Mouse (Mus musculus) limb, embryonic 13.5 days (tissue): ENCODE measurements around the gene Odf3l1. TPM values are rescaled to one million over a fixed set of nuclear protein-coding genes. Genes with fewer than 3 reads are reported as not detected.

Experiments
- ATAC-seq: fragments of 200-750 bp; cut with Nextera tagmentation; 2 replicates; pipeline ENCODE4 v1.8.0; 2017; ENCODE audit warnings: low read depth, moderate number of reproducible peaks, moderate TSS enrichment; ENCODE audit not compliant: low FRiP score
- H3K27ac ChIP-seq: fragments of 300-500 bp; sonication (generic); 2 replicates; pipeline ENCODE4 v1.5.1; 2015; ENCODE audit warnings: inconsistent platforms, mild to moderate bottlenecking, moderate library complexity
- H3K27me3 ChIP-seq: fragments of 300-500 bp; sonication (generic); 2 replicates; pipeline ENCODE4 v1.6.1; 2015; ENCODE audit warnings: mild to moderate bottlenecking, inconsistent platforms
- H3K36me3 ChIP-seq: fragments of 300-500 bp; sonication (generic); 2 replicates; pipeline ENCODE4 v1.6.1; 2015; ENCODE audit warnings: inconsistent platforms, mild to moderate bottlenecking, moderate library complexity
- H3K4me1 ChIP-seq: fragments of 300-500 bp; sonication (generic); 2 replicates; pipeline ENCODE4 v1.6.1; 2015; ENCODE audit warnings: inconsistent platforms
- H3K4me2 ChIP-seq: fragments of 300-500 bp; sonication (generic); replicated peaks from 2 replicates; pipeline ENCODE4 v1.6.1; 2015; ENCODE audit warnings: inconsistent platforms, mild to moderate bottlenecking, moderate library complexity
- H3K4me3 ChIP-seq: fragments of 300-500 bp; sonication (generic); 2 replicates; pipeline ENCODE4 v1.5.1; 2015; ENCODE audit warnings: moderate library complexity, mild to moderate bottlenecking, inconsistent platforms
- H3K9ac ChIP-seq: fragments of 300-500 bp; sonication (generic); 2 replicates; pipeline ENCODE4 v1.6.1; 2015; ENCODE audit warnings: mild to moderate bottlenecking, inconsistent platforms
- H3K9me3 ChIP-seq: fragments of 300-500 bp; sonication (generic); 2 replicates; pipeline ENCODE4 v1.6.1; 2016; ENCODE audit warnings: inconsistent platforms
- whole genome bisulfite sequencing: fragments of 180-500 bp; shearing (Covaris S2); methylation state at CpG from one replicate; pipeline ENCODE4 v1.1.7; 2015; 5-methylcytosine and 5-hydroxymethylcytosine counted together
- polyA plus RNA-seq: library from polyadenylated mRNA; unstranded; fragments of >200 nt; fragmentation: Nextera tagmentation; extraction: Ambion mirVana; gene quantifications from 2 replicates; pipeline ENCODE4 v1.2.1, GENCODE M21; 2015

Odf3l1 gene
- polyA plus RNA-seq, 1 experiment from 2014 or later: 0.27 TPM

DNA sequence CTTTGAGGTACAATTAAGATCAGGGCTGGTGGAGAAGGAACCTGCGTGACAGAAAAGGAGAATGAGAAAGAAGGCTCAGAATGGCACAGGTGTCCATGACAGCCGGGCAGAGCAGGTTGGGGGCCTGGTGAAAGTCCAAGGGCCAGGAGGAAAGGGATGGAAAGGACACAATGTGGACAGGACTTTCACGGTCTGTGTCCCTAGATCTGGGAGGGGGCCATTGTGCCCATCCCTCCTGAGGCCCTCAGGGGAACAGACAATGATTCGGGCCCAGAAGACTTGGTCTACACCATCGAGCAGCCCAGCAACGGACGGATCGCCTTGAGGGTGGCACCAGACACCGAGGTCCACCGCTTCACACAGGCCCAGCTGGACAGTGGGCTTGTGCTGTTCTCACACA, 27.6 kb upstream of the Odf3l1 start:
- H3K27ac ChIP-seq: no peak overlapping the region
- 83% methylated on average over 10 of the region's 10 CpGs for WGBS
- H3K4me2 ChIP-seq: no peak overlapping the region

GRCm38 (mm10) chr9:56891517-56892011, 27.1 kb upstream of the Odf3l1 start:
- Histone ChIP-seq H3K36me3 (peaks cover 81% of the 10 kb centered on the region), H3K27me3 (peaks cover 3% of the 10 kb centered on the region; the same call in 1 of the 2 replicates), H3K4me1 (peaks cover 14% of the 10 kb centered on the region), H3K27ac (no peak overlapping the region), H3K9ac (peak overlapping the region; percentile 56), H3K9me3 (no peaks in the 10 kb centered on the region), H3K4me3 (no peak overlapping the region), H3K4me2 (peak overlapping the region; percentile 44)
- WGBS: 33% methylated on average over 12 of the region's 12 CpGs
- peak; percentile 45; the same call in 1 of the 2 replicates for ATAC-seq

More for the DNA sequence above, 27.6 kb upstream of the Odf3l1 start:
- H3K9me3 ChIP-seq: no peaks in the 10 kb centered on the region
- no peak for ATAC-seq
- peaks cover 3% of the 10 kb centered on the region; the same call in 1 of the 2 replicates for H3K27me3 ChIP-seq
- H3K9ac ChIP-seq: peak overlapping the region; percentile 56; the same call in 1 of the 2 replicates
- peaks cover 16% of the 10 kb centered on the region for H3K4me1 ChIP-seq
- no peak overlapping the region for H3K4me3 ChIP-seq
- peaks cover 76% of the 10 kb centered on the region for H3K36me3 ChIP-seq

- Histone ChIP-seq H3K27ac (no peak overlapping the region), H3K36me3 (peaks cover 89% of the 10 kb centered on the region), H3K9ac (no peak overlapping the region; the same call in 1 of the 2 replicates), H3K27me3 (peaks cover 3% of the 10 kb centered on the region; the same call in 1 of the 2 replicates), H3K9me3 (no peaks in the 10 kb centered on the region), H3K4me2 (no peak overlapping the region), H3K4me1 (peaks cover 14% of the 10 kb centered on the region), H3K4me3 (no peak overlapping the region)
- WGBS: 69% methylated on average over 11 of the region's 11 CpGs
- no peak for ATAC-seq
Measured at GRCm38 (mm10) chr9:56890522-56891250, 26.2 kb upstream of the Odf3l1 start.

DNA sequence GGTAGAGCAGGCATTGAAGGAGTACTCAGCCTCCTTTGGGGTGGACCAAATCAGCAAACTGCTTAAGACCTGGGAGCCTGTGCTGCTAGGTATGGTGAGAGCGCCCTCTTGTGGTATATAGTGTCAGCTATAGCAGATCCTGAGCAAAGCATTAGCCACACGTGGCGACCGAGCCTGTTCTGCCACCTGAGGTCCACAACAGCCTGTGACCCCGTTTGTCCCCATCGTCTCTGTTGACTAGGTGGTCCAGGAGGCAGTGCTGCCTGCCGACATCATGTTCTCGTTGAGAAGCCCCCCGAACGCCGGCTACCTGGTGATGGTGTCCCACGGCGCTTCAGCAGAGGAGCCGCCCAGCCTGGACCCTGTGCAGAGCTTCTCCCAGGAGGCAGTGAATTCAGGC, 25.3 kb upstream of the Odf3l1 start:
- H3K9me3 ChIP-seq: no peaks in the 10 kb centered on the region
- no peak overlapping the region for H3K27ac ChIP-seq
- peak overlapping the region; percentile 45; the same call in 1 of the 2 replicates for H3K9ac ChIP-seq
- H3K4me1 ChIP-seq: peaks cover 14% of the 10 kb centered on the region
- peaks cover 3% of the 10 kb centered on the region; the same call in 1 of the 2 replicates for H3K27me3 ChIP-seq
- ATAC-seq: peak; percentile 68
- H3K4me3 ChIP-seq: no peak overlapping the region
- 7% methylated on average over 14 of the region's 14 CpGs for WGBS
- peak overlapping the region; percentile 50 for H3K4me2 ChIP-seq
- peaks cover 89% of the 10 kb centered on the region for H3K36me3 ChIP-seq

- no peak overlapping the region for H3K4me2 ChIP-seq
- no peak overlapping the region for H3K4me3 ChIP-seq
- H3K9ac ChIP-seq: no peak overlapping the region
- no peaks in the 10 kb centered on the region for H3K9me3 ChIP-seq
- no peak overlapping the region for H3K27ac ChIP-seq
- 94% methylated on average over 16 of the region's 16 CpGs for WGBS
- peaks cover 3% of the 10 kb centered on the region; the same call in 1 of the 2 replicates for H3K27me3 ChIP-seq
- no peak for ATAC-seq
- peaks cover 19% of the 10 kb centered on the region for H3K4me1 ChIP-seq
- peaks cover 81% of the 10 kb centered on the region for H3K36me3 ChIP-seq
Measured at GRCm38 (mm10) chr9:56887581-56887980, 23.1 kb upstream of the Odf3l1 start.

DNA sequence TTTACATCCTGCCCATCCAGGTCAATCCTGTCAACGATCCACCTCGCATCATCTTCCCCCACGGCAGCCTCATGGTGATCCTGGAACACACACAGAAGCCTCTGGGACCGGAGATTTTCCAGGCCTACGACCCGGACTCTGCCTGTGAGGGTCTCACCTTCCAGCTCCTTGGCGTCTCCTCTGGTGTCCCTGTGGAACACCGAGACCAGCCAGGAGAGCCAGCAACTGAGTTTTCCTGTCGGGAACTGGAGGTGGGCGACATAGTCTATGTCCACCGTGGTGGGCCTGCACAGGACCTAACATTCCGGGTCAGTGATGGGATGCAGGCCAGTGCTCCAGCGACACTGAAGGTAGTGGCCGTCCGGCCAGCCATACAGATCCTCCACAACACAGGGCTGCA, 22.1 kb upstream of the Odf3l1 start:
- Histone ChIP-seq H3K9ac (no peak overlapping the region), H3K4me3 (no peak overlapping the region), H3K36me3 (peaks cover 72% of the 10 kb centered on the region), H3K27ac (no peak overlapping the region), H3K9me3 (no peaks in the 10 kb centered on the region), H3K27me3 (peaks cover 3% of the 10 kb centered on the region; the same call in 1 of the 2 replicates), H3K4me2 (no peak overlapping the region), H3K4me1 (peaks cover 25% of the 10 kb centered on the region)
- WGBS: 90% methylated on average over 15 of the region's 15 CpGs
- no peak for ATAC-seq

DNA sequence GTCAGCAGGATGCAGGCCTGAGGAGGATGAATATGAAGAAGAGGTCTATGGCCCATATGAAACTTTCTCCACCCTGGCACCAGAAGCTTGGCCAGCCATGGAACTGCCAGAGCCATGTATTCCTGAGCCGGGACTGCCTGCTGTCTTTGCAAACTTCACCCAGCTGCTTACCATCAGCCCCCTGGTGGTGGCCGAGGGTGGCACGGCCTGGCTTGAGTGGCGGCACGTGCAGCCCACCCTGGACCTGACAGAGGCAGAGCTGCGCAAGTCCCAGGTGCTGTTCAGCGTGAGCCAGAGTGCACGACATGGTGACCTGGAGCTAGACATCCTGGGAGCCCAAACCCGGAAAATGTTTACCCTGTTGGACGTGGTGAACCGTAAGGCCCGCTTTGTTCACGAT, 21.6 kb upstream of the Odf3l1 start:
- H3K36me3 ChIP-seq: peaks cover 72% of the 10 kb centered on the region
- H3K4me1 ChIP-seq: peaks cover 29% of the 10 kb centered on the region

GRCm38 (mm10) chr9:56884328-56884727, 19.8 kb upstream of the Odf3l1 start:
- ATAC-seq: no peak
- no peaks in the 10 kb centered on the region for H3K9me3 ChIP-seq
- no peak overlapping the region for H3K27ac ChIP-seq
- H3K9ac ChIP-seq: no peak overlapping the region
- H3K4me2 ChIP-seq: no peak overlapping the region
- peaks cover 44% of the 10 kb centered on the region for H3K4me1 ChIP-seq
- H3K36me3 ChIP-seq: peaks cover 57% of the 10 kb centered on the region
- H3K27me3 ChIP-seq: no peaks in the 10 kb centered on the region
- no peak overlapping the region for H3K4me3 ChIP-seq
- WGBS: 89% methylated on average over 4 of the region's 4 CpGs

More for the DNA sequence above, 21.6 kb upstream of the Odf3l1 start:
- Histone ChIP-seq H3K4me2 (no peak overlapping the region), H3K27ac (no peak overlapping the region), H3K4me3 (no peak overlapping the region), H3K9me3 (no peaks in the 10 kb centered on the region), H3K27me3 (peaks cover 3% of the 10 kb centered on the region; the same call in 1 of the 2 replicates), H3K9ac (no peak overlapping the region)
- 65% methylated on average over 13 of the region's 13 CpGs for WGBS
- ATAC-seq: no peak

DNA sequence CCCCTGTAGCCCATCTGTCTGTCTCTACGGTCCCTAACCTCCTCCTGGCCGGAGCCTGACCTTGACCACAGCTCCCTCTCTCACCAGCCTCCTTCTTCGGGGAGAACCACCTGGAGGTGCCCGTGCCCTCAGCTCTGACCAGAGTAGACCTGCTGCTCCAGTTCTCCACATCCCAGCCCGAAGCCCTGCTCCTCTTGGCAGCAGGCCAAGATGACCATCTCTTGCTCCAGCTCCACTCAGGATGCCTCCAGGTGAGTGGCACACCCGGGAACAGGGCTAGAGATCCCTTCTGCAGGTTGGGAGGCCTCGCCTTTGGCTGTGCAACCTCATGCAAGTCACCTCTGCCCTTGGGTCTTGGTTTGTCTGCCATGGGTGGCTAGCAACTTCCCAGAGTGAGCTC, 19.0 kb upstream of the Odf3l1 start:
- Histone ChIP-seq H3K27me3 (no peaks in the 10 kb centered on the region), H3K4me1 (peaks cover 53% of the 10 kb centered on the region), H3K4me2 (no peak overlapping the region), H3K36me3 (peaks cover 48% of the 10 kb centered on the region), H3K4me3 (no peak overlapping the region), H3K9me3 (no peaks in the 10 kb centered on the region), H3K27ac (no peak overlapping the region), H3K9ac (no peak overlapping the region)
- ATAC-seq: no peak
- WGBS: 82% methylated on average over 7 of the region's 7 CpGs

DNA sequence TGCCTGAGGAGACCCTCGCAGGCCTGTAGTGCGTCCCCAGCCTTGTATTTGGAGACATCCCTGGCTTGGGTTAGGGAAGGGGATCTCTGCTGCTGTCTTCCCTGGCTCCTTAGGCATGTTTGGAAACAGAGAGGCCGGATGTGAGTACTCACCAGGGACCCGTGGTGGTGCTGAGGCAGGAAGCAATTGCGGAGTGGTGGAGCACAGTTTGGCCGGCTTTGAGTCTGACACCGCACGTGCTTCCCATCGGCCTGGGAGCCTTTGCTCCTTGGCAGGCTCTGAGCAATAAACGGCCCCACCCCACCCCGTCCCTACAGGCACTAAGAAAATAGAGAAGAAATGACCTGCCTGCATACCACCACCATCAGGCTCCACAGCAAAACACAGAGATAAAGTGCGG, 18.3 kb upstream of the Odf3l1 start:
- whole genome bisulfite sequencing: 44% methylated on average over 12 of the region's 12 CpGs
- peaks cover 58% of the 10 kb centered on the region for H3K4me1 ChIP-seq
- no peak for ATAC-seq

DNA sequence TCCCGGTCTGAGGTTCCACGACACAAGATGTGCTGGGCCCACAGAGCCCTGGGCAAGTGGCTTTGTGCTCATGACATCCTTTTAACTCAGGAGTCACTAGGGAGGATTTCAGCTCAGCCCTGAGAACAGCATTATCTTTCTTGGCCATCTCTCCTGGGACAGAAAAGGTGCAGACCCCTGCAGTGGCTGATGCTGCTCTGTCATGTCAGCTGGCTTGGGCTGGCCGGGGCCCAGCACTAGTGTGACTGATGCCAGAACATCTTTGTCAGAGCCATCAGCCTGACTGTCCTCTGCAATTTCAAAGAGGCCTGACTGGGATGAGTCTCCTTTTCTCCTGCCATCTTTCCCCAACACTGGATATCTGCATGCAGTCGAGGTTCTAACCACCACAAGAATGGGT, 17.8 kb upstream of the Odf3l1 start:
- H3K4me1 ChIP-seq: peaks cover 59% of the 10 kb centered on the region
- no peak for ATAC-seq
- peaks cover 36% of the 10 kb centered on the region for H3K36me3 ChIP-seq
- 63% methylated on average over 4 of the region's 4 CpGs for WGBS
- H3K4me2 ChIP-seq: 0 out of 2 replicates have a peak overlapping the region, but pooled peaks have one; percentile 11
- no peaks in the 10 kb centered on the region for H3K27me3 ChIP-seq
- H3K4me3 ChIP-seq: no peak overlapping the region
- H3K27ac ChIP-seq: peak overlapping the region; percentile 94
- H3K9ac ChIP-seq: 0 out of 2 replicates have a peak overlapping the region, but pooled peaks have one; percentile 10
- no peaks in the 10 kb centered on the region for H3K9me3 ChIP-seq

More for the DNA sequence above, 18.3 kb upstream of the Odf3l1 start:
- no peaks in the 10 kb centered on the region for H3K27me3 ChIP-seq
- H3K4me2 ChIP-seq: 0 out of 2 replicates have a peak overlapping the region, but pooled peaks have one; percentile 11
- H3K36me3 ChIP-seq: peaks cover 42% of the 10 kb centered on the region
- H3K27ac ChIP-seq: peak overlapping the region; percentile 94
- H3K9me3 ChIP-seq: no peaks in the 10 kb centered on the region
- H3K4me3 ChIP-seq: no peak overlapping the region
- peak overlapping the region; percentile 25 for H3K9ac ChIP-seq

DNA sequence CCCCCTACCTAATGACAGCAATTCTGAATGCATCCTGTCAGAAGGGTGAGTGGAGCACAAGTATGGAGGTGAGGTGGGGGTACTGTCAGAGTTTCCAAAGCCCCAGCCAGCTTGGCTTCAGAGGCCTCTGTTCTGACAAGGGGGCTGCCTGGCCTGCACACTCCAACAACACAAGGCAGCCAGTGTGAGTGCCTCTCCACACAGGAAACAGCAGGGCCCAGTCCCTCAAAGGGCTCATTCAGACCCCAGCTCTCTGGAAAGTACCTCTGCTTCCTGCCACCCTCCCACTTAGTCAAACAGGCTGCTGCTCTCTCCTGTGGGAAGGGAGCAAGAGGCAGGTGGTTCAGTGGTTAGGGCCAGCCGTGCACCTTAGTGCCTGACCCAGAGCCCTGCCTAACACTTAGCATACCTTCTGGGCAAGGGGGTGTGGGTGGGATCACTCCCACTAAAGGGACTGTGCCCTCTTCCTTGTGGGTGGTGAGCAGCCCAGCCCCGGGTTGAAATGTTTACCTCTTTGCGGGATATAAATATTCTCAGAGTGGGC, 17.1 kb upstream of the Odf3l1 start:
- H3K36me3 ChIP-seq: peaks cover 35% of the 10 kb centered on the region
- H3K4me2 ChIP-seq: peak overlapping the region; percentile 36; the same call in 1 of the 2 replicates
- 57% methylated on average over 3 of the region's 3 CpGs for WGBS
- peak; percentile 74 for ATAC-seq
- peaks cover 66% of the 10 kb centered on the region for H3K4me1 ChIP-seq
- no peaks in the 10 kb centered on the region for H3K27me3 ChIP-seq
- H3K9ac ChIP-seq: no peak overlapping the region
- peak overlapping the region; percentile 94 for H3K27ac ChIP-seq
- no peak overlapping the region for H3K4me3 ChIP-seq
- H3K9me3 ChIP-seq: no peaks in the 10 kb centered on the region
